Mouse (Mus musculus) MEL (cell line): ENCODE measurements around the gene Agtrap. TPM values are rescaled to one million over a fixed set of nuclear protein-coding genes. Genes with fewer than 3 reads are reported as not detected.

ENCODE experiments used
- DNase-seq: peaks from one replicate; pipeline ENCODE4 v3.0.0; 2011; ENCODE audit warnings: low read depth, low spot score
- H3K27ac ChIP-seq: 2 replicates; pipeline ENCODE4 v1.5.1; 2012; ENCODE audit warnings: low read depth, mild to moderate bottlenecking, control low read depth, low read length, moderate library complexity; ENCODE audit not compliant: control insufficient read depth
- H3K27me3 ChIP-seq, 2 experiments: fragments of 150-350 bp in 1 of 2; sonication (generic) in 1 of 2; 2 replicates each; pipeline ENCODE4 v1.6.1; 2012; ENCODE audit warnings: low read length in 2 of 2, mild to moderate bottlenecking in 2 of 2, improper control_type of control experiment in 1 of 2, moderate library complexity in 1 of 2; ENCODE audit not compliant: insufficient read depth in 2 of 2, control insufficient read depth in 1 of 2
- H3K36me3 ChIP-seq, 2 experiments: 2 replicates each; pipeline ENCODE4 v1.6.1; 2012 to 2014; ENCODE audit warnings: low read length in 2 of 2, improper control_type of control experiment in 1 of 2, inconsistent platforms in 1 of 2, mild to moderate bottlenecking in 1 of 2; ENCODE audit not compliant: insufficient read depth in 2 of 2, control insufficient read depth in 1 of 2
- H3K4me1 ChIP-seq, 2 experiments: fragments of 150-350 bp in 1 of 2; sonication (generic) in 1 of 2; 2 replicates each; pipeline ENCODE4 v1.6.1; 2012; ENCODE audit warnings: low read length in 2 of 2, improper control_type of control experiment in 1 of 2, mild to moderate bottlenecking in 1 of 2; ENCODE audit not compliant: insufficient read depth in 2 of 2, control insufficient read depth in 1 of 2
- H3K4me3 ChIP-seq, 2 experiments: fragments of 150-350 bp in 1 of 2; sonication (generic) in 1 of 2; 2 replicates each; pipeline ENCODE4 v1.5.1; 2012; ENCODE audit warnings: low read depth in 2 of 2, low read length in 2 of 2, mild to moderate bottlenecking in 2 of 2, moderate library complexity in 2 of 2, control low read depth in 1 of 2, improper control_type of control experiment in 1 of 2; ENCODE audit not compliant: control insufficient read depth in 1 of 2, insufficient read depth in 1 of 2
- H3K79me2 ChIP-seq: 2 replicates; pipeline ENCODE4 v1.6.1; 2012; ENCODE audit warnings: mild to moderate bottlenecking, low read length, moderate library complexity; ENCODE audit not compliant: control insufficient read depth, poor library complexity, insufficient read depth
- H3K9ac ChIP-seq: 2 replicates; pipeline ENCODE4 v1.6.1; 2012; ENCODE audit warnings: low read depth, mild to moderate bottlenecking, control low read depth, low read length, moderate library complexity; ENCODE audit not compliant: control insufficient read depth, poor library complexity, severe bottlenecking
- H3K9me3 ChIP-seq: fragments of 150-350 bp; sonication (generic); replicated peaks from 2 replicates; pipeline ENCODE4 v1.6.1; 2012; ENCODE audit warnings: mild to moderate bottlenecking, low read length, improper control_type of control experiment, moderate library complexity; ENCODE audit not compliant: insufficient read depth
- CHD2 ChIP-seq: IDR thresholded peaks from 2 replicates; pipeline ENCODE4 v1.6.1; 2011; ENCODE audit warnings: low read length, improper control_type of control experiment
- EP300 ChIP-seq, 2 experiments: IDR thresholded peaks; 2 replicates each; pipeline ENCODE4 v1.6.1; 2011; ENCODE audit warnings: improper control_type of control experiment in 2 of 2, low read length in 2 of 2, low read depth in 1 of 2, mild to moderate bottlenecking in 1 of 2
- GABPA ChIP-seq: IDR thresholded peaks from 2 replicates; pipeline ENCODE4 v1.6.1; 2012; ENCODE audit warnings: low read depth, mild to moderate bottlenecking, inconsistent platforms, low read length, improper control_type of control experiment, moderate library complexity
- GATA1 ChIP-seq: IDR thresholded peaks from 2 replicates; pipeline ENCODE4 v1.6.1; 2011; ENCODE audit warnings: low read depth, low read length, improper control_type of control experiment
- JUND ChIP-seq: IDR thresholded peaks from 2 replicates; pipeline ENCODE4 v1.6.1; 2011; ENCODE audit warnings: low read depth, mild to moderate bottlenecking, improper control_type of control experiment, low read length
- MAX ChIP-seq: IDR thresholded peaks from 2 replicates; pipeline ENCODE4 v1.6.1; 2011; ENCODE audit warnings: low read length, improper control_type of control experiment
- MAZ ChIP-seq: IDR thresholded peaks from 2 replicates; pipeline ENCODE4 v1.6.1; 2012; ENCODE audit warnings: low read depth, mild to moderate bottlenecking, inconsistent platforms, low read length, improper control_type of control experiment
- MEF2A ChIP-seq: IDR thresholded peaks from 2 replicates; pipeline ENCODE4 v1.6.1; 2014; ENCODE audit warnings: low read depth, mild to moderate bottlenecking, inconsistent platforms, low read length, improper control_type of control experiment; ENCODE audit not compliant: poor library complexity, insufficient replicate concordance, severe bottlenecking; ENCODE audit errors: extremely low read depth
- NRF1 ChIP-seq: IDR thresholded peaks from 2 replicates; pipeline ENCODE4 v1.6.1; 2014; ENCODE audit warnings: low read depth, mild to moderate bottlenecking, inconsistent platforms, low read length, improper control_type of control experiment, moderate library complexity; ENCODE audit not compliant: poor library complexity, insufficient read depth, severe bottlenecking
- POLR2A ChIP-seq, 2 experiments: IDR thresholded peaks; 2 replicates each; pipeline ENCODE4 v1.6.1; 2011 to 2012; ENCODE audit warnings: low read length in 2 of 2, mild to moderate bottlenecking in 2 of 2, control low read depth in 1 of 2, improper control_type of control experiment in 1 of 2, low read depth in 1 of 2, moderate library complexity in 1 of 2; ENCODE audit not compliant: control insufficient read depth in 1 of 2, insufficient read depth in 1 of 2, poor library complexity in 1 of 2
- POLR2AphosphoS2 ChIP-seq: IDR thresholded peaks from 2 replicates; pipeline ENCODE4 v1.6.1; 2011; ENCODE audit warnings: low read length, improper control_type of control experiment
- POLR2AphosphoS5 ChIP-seq: IDR thresholded peaks from 2 replicates; pipeline ENCODE4 v1.6.1; 2012; ENCODE audit warnings: low read depth, borderline replicate concordance, mild to moderate bottlenecking, inconsistent platforms, low read length, moderate library complexity, mixed read lengths
- RAD21 ChIP-seq: IDR thresholded peaks from 2 replicates; pipeline ENCODE4 v1.6.1; 2011; ENCODE audit warnings: mild to moderate bottlenecking, low read depth, low read length, improper control_type of control experiment
- TAL1 ChIP-seq: IDR thresholded peaks from 2 replicates; pipeline ENCODE4 v1.6.1; 2012; ENCODE audit warnings: mild to moderate bottlenecking, inconsistent platforms, low read length, moderate library complexity, mixed read lengths
- ZNF384 ChIP-seq: IDR thresholded peaks from 2 replicates; pipeline ENCODE4 v1.6.1; 2012; ENCODE audit warnings: low read depth, mild to moderate bottlenecking, inconsistent platforms, low read length, improper control_type of control experiment
- polyA plus RNA-seq, 2 experiments: library from polyadenylated mRNA; stranded (reverse) in 1 of 2; unstranded in 1 of 2; fragments of >175 nt in 1 of 2; fragments of >200 nt in 1 of 2; gene quantifications; 2 replicates each; pipeline versions ENCODE4 v1.2.1 to v1.2.4; 2012; ENCODE audit warnings: low replicate concordance in 2 of 2, low read depth in 1 of 2; ENCODE audit not compliant: insufficient read length in 2 of 2, insufficient read depth in 1 of 2, missing spikeins in 1 of 2
- total RNA-seq: library from RNA; depleted of rRNA; stranded (reverse); fragments of 300-350 nt; gene quantifications from 2 replicates; pipeline ENCODE4 v1.2.3, GENCODE M21; 2012

The Agtrap gene
- total and polyA plus RNA-seq, 3 experiments, result 5.0 to 16.0 TPM; not detected in 1

- DNase-seq, result no peak
- Histone ChIP-seq H3K27ac (no peak overlapping the region), H3K9me3 (no peaks in the 10 kb centered on the region), H3K4me1 (no peaks in the 10 kb centered on the region), H3K79me2 (peaks cover 6% of the 10 kb centered on the region), H3K36me3 (peaks cover 0 to 4% of the 10 kb centered on the region in 2 experiments; a peak in 2 of 4 replicates), H3K4me3 (no peak overlapping the region), H3K27me3 (no peaks in the 10 kb centered on the region), H3K9ac (no peak overlapping the region)
- no peak for TF ChIP-seq POLR2AphosphoS2
- no peak for TF ChIP-seq JUND
- no peak for TF ChIP-seq NRF1
- no peak for TF ChIP-seq MAX
- TF ChIP-seq CHD2, result no peak
Measured at GRCm38 (mm10) chr4:148091181-148091580, 3.4 kb upstream of the Agtrap start.

GRCm38 (mm10) chr4:148089166-148089565, 1.3 kb upstream of the Agtrap start:
- no peaks in the 10 kb centered on the region for H3K4me1 ChIP-seq
- TF ChIP-seq POLR2AphosphoS5 (no peak), TAL1 (no peak), ZNF384 (no peak), JUND (no peak), GABPA (no peak), MEF2A (no peak), GATA1 (no peak), NRF1 (no peak), POLR2A (IDR thresholded peaks at IDR 0.05; ENCODE audit: control insufficient read depth in 1 of 2, insufficient read depth in 1 of 2, low read depth in 1 of 2, low read length in 2 of 2, poor library complexity in 1 of 2) (no peak), MAZ (no peak), POLR2AphosphoS2 (no peak), RAD21 (no peak), EP300 (IDR thresholded peaks at IDR 0.05; ENCODE audit: low read depth in 1 of 2, low read length in 2 of 2) (no peak)
- no peak overlapping the region for H3K27ac ChIP-seq
- H3K36me3 ChIP-seq, result peaks cover 0 to 4% of the 10 kb centered on the region in 2 experiments; a peak in 2 of 4 replicates
- no peaks in the 10 kb centered on the region for H3K27me3 ChIP-seq
- no peak overlapping the region for H3K9ac ChIP-seq
- H3K9me3 ChIP-seq, result no peaks in the 10 kb centered on the region
- H3K79me2 ChIP-seq, result peaks cover 6% of the 10 kb centered on the region
- H3K4me3 ChIP-seq, result no peak overlapping the region
- DNase-seq, result no peak
